Mouse (Mus musculus): ENCODE data around the gene Dcaf12l2. TPM values are rescaled to one million over a fixed set of nuclear protein-coding genes. Genes with fewer than 3 reads are reported as not detected.
A peak's percentile ranks its signal among the peaks of the same experiment; 100 is the strongest.

Gene Dcaf12l2
- 1.4 and 2.3 TPM in 2 replicates for polyA plus RNA-seq (2014; fragmentation: Nextera tagmentation; extraction: Ambion mirVana)

DNA sequence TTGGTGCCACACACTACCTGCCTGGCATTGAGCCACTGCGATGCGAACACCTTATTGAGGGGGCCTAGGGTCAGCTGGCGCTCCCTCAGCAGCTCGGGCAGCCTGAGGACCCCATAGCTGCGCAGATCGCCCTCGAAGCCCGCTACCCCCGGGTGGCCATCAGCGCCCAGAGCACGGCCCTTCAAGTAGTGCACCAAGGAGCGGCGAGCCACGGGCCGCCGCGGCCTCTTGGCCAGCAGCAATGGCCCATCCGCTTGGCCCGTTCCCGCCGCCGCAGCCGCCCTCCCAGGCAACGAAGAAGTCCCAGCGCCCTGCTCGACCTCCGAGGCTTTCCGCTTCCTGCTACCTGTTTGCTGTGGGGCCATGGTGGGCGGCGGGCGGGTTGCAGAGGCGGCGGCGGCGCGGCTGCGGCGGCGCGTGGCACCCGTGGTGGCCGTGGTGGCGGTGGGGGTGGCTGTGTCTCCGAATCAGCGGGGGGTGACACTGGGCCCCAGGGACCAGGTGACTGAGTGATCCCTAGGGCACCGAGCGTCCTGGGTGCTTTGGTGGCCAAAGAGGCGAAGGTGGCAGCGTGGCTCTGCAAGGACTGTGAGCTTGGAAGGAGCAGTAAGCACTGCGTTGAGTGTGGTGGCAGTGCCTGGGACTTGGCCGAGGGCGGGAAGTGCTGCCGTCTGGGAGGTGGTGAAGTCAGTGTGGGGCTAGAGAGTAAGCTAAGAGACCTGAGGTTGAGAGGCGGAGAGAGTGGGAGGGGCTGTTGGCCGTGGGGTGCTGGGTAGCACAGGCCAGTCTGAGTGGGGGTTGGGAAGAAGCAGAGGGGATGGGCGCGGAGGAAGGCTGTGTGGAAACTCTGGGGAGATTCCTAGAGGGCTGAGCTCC lies at the start of gene Dcaf12l2:
TSS of gene Dcaf12l2 (minus strand) at position 697 of the 876 bp plus-strand sequence.
- ATAC-seq (ENCODE audit: low read depth) (peak; percentile 92), DNase-seq (ENCODE audit: low spot score) (peak; percentile 59)
- Histone ChIP-seq H3K36me3 (ENCODE audit: control insufficient read depth, insufficient read depth, low read length) (no peaks in the 10 kb centered on the region), H3K4me3 (ENCODE audit: low read depth, low read length) (peak within 1 kb of the TSS; percentile 50), H3K9me3 (ENCODE audit: control insufficient read depth, low read length) (no peaks in the 10 kb centered on the region), H3K9ac (ENCODE audit: low read depth, low read length) (peak within 1 kb of the TSS; percentile 72), H3K4me2 (ENCODE audit: low read depth, low read length) (peak within 1 kb of the TSS; percentile 61), H3K27ac (replicated peaks; ENCODE audit: low read depth, low read length) (no peak within 1 kb of the TSS), H3K4me1 (ENCODE audit: control insufficient read depth, insufficient read depth, low read length) (no peaks in the 10 kb centered on the region), H3K27me3 (replicated peaks; ENCODE audit: control insufficient read depth, insufficient read depth, low read length) (no peaks in the 10 kb centered on the region)
- 25% methylated on average over 19 of the region's 57 CpGs for WGBS

DNA sequence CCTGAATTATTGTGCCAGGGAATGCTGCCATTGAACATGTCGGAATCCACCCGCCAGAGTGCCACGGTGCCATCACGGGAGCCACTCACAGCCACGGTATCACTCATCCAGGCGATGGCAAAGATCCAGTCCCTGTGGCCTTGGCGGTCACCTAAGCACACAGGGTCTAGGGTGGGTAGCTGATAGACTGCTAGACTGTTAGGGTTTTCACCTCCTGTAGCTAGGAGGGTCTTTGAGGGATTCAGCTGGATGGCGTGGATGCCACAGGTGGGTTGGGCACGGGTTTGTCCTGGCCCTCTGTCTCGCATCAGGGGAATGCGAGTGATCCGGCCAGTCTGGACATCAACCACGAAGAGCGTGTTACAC lies 879 bp downstream of the Dcaf12l2 start:
- Histone ChIP-seq H3K27me3 (replicated peaks; ENCODE audit: control insufficient read depth, insufficient read depth, low read length) (no peaks in the 10 kb centered on the region), H3K36me3 (ENCODE audit: control insufficient read depth, insufficient read depth, low read length) (no peaks in the 10 kb centered on the region), H3K4me2 (ENCODE audit: low read depth, low read length) (peak overlapping the region; percentile 61), H3K9ac (ENCODE audit: low read depth, low read length) (peak overlapping the region; percentile 72), H3K4me3 (ENCODE audit: low read depth, low read length) (peak overlapping the region; percentile 50), H3K9me3 (ENCODE audit: control insufficient read depth, low read length) (no peaks in the 10 kb centered on the region), H3K4me1 (ENCODE audit: control insufficient read depth, insufficient read depth, low read length) (no peaks in the 10 kb centered on the region), H3K27ac (replicated peaks; ENCODE audit: low read depth, low read length) (no peak overlapping the region)
- ATAC-seq (ENCODE audit: low read depth) (no peak), DNase-seq (ENCODE audit: low spot score) (no peak)
- WGBS = 80% methylated on average over 11 of the region's 14 CpGs

Measured in embryonic facial prominence, embryonic 14.5 days (tissue).